Mouse (Mus musculus) midbrain, embryonic 10.5 days (tissue): ENCODE measurements at regions not wholly inside any gene's neighbourhood (a gene's known extent, or its start where the extent isn't known, plus 50 kb on each side); places are given as distances from the start of the nearest gene placed in this dataset.
A peak's percentile ranks its signal among the peaks of the same experiment; 100 is the strongest.

Experiments used
- DNase-seq: peaks from one replicate; pipeline ENCODE4 v3.0.0-alpha.2; 2017; ENCODE audit warnings: low spot score
- H3K27ac ChIP-seq: fragments of 300-500 bp; sonication (generic); replicated peaks from 2 replicates; pipeline ENCODE4 v1.5.1; 2016; ENCODE audit warnings: mild to moderate bottlenecking
- H3K27me3 ChIP-seq: fragments of 300-500 bp; sonication (generic); 2 replicates; pipeline ENCODE4 v1.6.1; 2016; ENCODE audit warnings: low read depth, mild to moderate bottlenecking; ENCODE audit not compliant: poor library complexity, severe bottlenecking
- H3K36me3 ChIP-seq: fragments of 300-500 bp; sonication (generic); 2 replicates; pipeline ENCODE4 v1.6.1; 2016; ENCODE audit warnings: mild to moderate bottlenecking, moderate library complexity
- H3K4me1 ChIP-seq: fragments of 300-500 bp; sonication (generic); 2 replicates; pipeline ENCODE4 v1.6.1; 2016
- H3K4me3 ChIP-seq: fragments of 300-500 bp; sonication (generic); 2 replicates; pipeline ENCODE4 v1.5.1; 2016; ENCODE audit warnings: mild to moderate bottlenecking, moderate library complexity
- H3K9me3 ChIP-seq: fragments of 300-500 bp; sonication (generic); replicated peaks from 2 replicates; pipeline ENCODE4 v1.6.1; 2016; ENCODE audit warnings: mild to moderate bottlenecking
- WGBS: fragments of 180-500 bp; shearing (Covaris S2); methylation state at CpG from one replicate; pipeline ENCODE4 v1.1.7; 2016; 5-methylcytosine and 5-hydroxymethylcytosine counted together

- Histone ChIP-seq H3K36me3 (no peaks in the 10 kb centered on the region), H3K4me3 (no peak overlapping the region), H3K9me3 (no peaks in the 10 kb centered on the region), H3K27me3 (no peaks in the 10 kb centered on the region; the same call in 1 of the 2 replicates), H3K4me1 (peaks cover 37% of the 10 kb centered on the region), H3K27ac (no peak overlapping the region)
- DNase-seq, result no peak
- WGBS, result 68% methylated on average over 1 of the region's 1 CpGs
Observed at GRCm38 (mm10) chr16:76761848-76762247, 251.7 kb upstream of the Usp25 start.

DNA sequence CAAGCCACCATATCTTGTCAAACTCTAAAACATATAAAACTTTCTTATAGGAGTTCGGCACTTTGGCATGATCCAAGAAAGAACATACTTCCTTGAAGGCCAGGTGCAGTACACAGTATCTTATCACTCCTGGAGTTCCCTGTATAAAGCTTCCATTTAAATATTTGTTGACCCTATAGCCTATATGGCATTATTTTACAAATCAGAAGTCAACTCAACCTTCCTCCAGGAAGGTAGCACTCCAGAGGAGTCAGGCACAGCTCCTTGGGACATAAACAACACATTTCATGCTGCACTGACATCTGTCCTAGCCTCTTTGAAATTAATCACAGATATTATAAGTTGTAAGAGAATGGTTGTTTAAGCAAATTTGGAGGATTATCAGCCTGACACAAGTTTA lies 252.5 kb upstream of the Usp25 start:
- Histone ChIP-seq H3K27ac (no peak overlapping the region), H3K27me3 (no peaks in the 10 kb centered on the region; the same call in 1 of the 2 replicates), H3K4me1 (peaks cover 36% of the 10 kb centered on the region), H3K4me3 (no peak overlapping the region), H3K9me3 (no peaks in the 10 kb centered on the region), H3K36me3 (no peaks in the 10 kb centered on the region)
- DNase-seq, result no peak
- WGBS, result 90% methylated on average over 1 of the region's 1 CpGs

DNA sequence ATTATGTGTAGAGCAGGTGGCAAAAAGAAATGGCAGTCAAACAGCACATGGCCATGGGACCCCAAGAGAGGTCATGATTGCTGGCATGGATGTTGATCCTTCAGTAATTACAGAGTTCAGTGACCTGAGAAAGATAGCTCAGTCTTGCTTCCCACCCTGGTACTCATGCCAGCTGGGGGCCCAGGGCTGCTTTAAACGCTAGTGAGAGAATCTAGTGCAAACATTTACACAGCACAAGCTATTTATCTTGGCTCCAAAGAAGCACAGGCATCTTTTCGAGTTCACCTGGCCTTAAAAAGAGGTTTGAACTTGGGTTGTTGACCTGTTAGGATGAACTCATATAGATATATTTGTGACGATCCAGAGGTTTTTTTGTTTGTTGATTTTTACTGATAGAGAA lies 258.6 kb upstream of the Usp25 start:
- no peaks in the 10 kb centered on the region for H3K9me3 ChIP-seq
- no peaks in the 10 kb centered on the region for H3K27me3 ChIP-seq
- no peaks in the 10 kb centered on the region for H3K36me3 ChIP-seq
- no peak for DNase-seq
- no peak overlapping the region for H3K27ac ChIP-seq
- H3K4me3 ChIP-seq, result no peak overlapping the region
- H3K4me1 ChIP-seq, result no peaks in the 10 kb centered on the region
- 68% methylated on average over 3 of the region's 3 CpGs for WGBS

DNA sequence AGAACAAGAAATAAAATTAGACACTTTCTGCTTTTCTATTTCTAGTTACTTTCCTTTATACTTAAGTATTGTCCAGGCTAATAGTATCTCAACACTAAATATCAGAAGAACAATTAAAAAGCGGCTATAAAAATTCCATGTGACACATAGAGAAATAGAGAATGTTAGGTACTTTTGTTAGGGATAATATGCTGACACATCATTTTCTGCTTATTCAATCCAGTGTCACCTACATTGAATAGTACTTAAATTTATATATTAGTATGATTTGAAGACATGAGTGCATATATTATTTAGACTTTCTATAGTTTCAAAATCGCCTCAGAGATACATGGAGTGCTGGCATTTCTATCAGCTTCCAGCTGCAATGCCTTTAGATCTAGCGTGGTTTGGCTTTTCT lies 267.1 kb upstream of the Usp25 start:
- 92% methylated on average over 3 of the region's 3 CpGs for WGBS
- DNase-seq, result no peak

DNA sequence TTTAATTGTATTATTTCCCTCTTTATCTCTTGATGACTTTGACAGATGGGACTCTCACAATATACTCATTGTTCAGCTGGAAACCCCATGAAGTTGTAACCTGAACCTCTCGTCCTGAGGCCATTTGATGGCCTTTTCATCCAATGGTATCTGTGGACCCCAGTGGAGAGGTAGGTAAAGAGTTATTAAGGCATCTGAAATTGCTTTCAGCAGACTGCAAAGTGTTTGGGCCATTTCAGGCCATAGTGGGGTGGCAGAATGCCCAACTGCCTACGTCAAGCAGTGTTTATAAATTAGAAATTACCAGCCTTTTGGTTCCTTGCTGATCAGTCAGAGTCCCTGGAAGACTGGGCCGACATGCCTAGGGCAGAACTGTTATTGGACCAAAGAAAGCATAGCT lies 272.4 kb upstream of the Usp25 start:
- Histone ChIP-seq H3K27me3 (no peaks in the 10 kb centered on the region), H3K4me1 (0 out of 2 replicates have a peak, but pooled peaks cover 3% of the 10 kb centered on the region), H3K27ac (no peak overlapping the region), H3K9me3 (no peaks in the 10 kb centered on the region), H3K36me3 (no peaks in the 10 kb centered on the region), H3K4me3 (no peak overlapping the region)
- DNase-seq, result no peak
- WGBS, result 58% methylated on average over 3 of the region's 3 CpGs

More for the DNA sequence above, 267.1 kb upstream of the Usp25 start:
- Histone ChIP-seq H3K4me3 (no peak overlapping the region), H3K27me3 (no peaks in the 10 kb centered on the region), H3K36me3 (no peaks in the 10 kb centered on the region), H3K27ac (no peak overlapping the region), H3K4me1 (no peaks in the 10 kb centered on the region), H3K9me3 (peaks cover 5% of the 10 kb centered on the region)

DNA sequence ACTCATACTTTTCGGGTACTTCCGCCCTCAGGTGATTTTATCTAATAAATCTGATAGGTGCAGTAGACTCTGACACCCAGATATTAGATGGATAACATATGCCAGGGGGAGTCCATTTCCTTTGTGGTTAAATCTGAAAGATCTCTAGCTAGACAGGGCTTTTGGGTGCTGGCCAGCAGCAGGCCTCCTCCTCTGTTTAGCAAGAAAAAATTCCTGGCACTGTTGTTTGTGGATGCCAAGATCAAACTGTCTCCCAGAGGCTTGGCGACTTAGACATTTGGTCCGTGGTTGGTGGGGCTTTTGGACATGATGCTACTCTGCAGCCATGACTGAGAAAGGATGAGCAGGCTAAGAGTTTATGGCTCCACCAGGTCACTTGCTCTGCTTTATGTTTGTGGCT lies 287.5 kb upstream of the Usp25 start:
- H3K27me3 ChIP-seq, result no peaks in the 10 kb centered on the region
- H3K36me3 ChIP-seq, result no peaks in the 10 kb centered on the region
- no peaks in the 10 kb centered on the region for H3K4me1 ChIP-seq
- H3K4me3 ChIP-seq, result no peak overlapping the region
- DNase-seq, result no peak
- no peaks in the 10 kb centered on the region for H3K9me3 ChIP-seq
- no peak overlapping the region for H3K27ac ChIP-seq
- WGBS, result 93% methylated on average over 4 of the region's 4 CpGs

DNA sequence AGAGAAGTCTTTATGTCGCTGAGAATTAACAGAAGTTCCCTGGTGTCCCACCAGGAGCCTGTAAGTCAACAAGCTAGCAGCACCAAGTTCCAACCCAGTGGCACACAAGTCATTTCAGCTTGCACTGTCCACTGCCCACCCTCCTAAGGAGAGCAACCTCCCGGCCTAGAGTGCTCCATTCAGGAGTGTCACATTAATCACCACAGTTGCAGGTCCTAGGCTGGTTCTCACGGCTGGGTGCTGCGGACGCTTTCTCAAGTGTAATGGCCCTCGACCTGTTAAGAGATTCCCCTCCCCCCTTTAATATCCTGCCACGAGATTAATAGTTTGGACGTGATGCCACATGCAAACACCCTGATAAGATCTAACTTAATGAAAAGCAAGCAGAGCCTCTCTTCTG lies 288.2 kb upstream of the Usp25 start:
- Histone ChIP-seq H3K9me3 (no peaks in the 10 kb centered on the region), H3K4me3 (no peak overlapping the region), H3K27me3 (no peaks in the 10 kb centered on the region), H3K27ac (no peak overlapping the region), H3K36me3 (no peaks in the 10 kb centered on the region), H3K4me1 (no peaks in the 10 kb centered on the region)
- DNase-seq, result no peak
- 76% methylated on average over 8 of the region's 8 CpGs for WGBS

GRCm38 (mm10) chr16:76718809-76719208 lies 294.7 kb upstream of the Usp25 start:
- no peaks in the 10 kb centered on the region for H3K27me3 ChIP-seq
- H3K4me3 ChIP-seq, result no peak overlapping the region
- H3K27ac ChIP-seq, result no peak overlapping the region
- WGBS, result 85% methylated on average over 1 of the region's 1 CpGs
- no peaks in the 10 kb centered on the region for H3K4me1 ChIP-seq
- no peaks in the 10 kb centered on the region for H3K36me3 ChIP-seq
- H3K9me3 ChIP-seq, result no peaks in the 10 kb centered on the region
- DNase-seq, result no peak

GRCm38 (mm10) chr16:76718147-76718546 lies 295.4 kb upstream of the Usp25 start:
- DNase-seq, result no peak
- Histone ChIP-seq H3K4me1 (no peaks in the 10 kb centered on the region), H3K36me3 (no peaks in the 10 kb centered on the region), H3K27ac (no peak overlapping the region), H3K9me3 (no peaks in the 10 kb centered on the region), H3K4me3 (no peak overlapping the region), H3K27me3 (no peaks in the 10 kb centered on the region)
- 89% methylated on average over 1 of the region's 1 CpGs for WGBS

DNA sequence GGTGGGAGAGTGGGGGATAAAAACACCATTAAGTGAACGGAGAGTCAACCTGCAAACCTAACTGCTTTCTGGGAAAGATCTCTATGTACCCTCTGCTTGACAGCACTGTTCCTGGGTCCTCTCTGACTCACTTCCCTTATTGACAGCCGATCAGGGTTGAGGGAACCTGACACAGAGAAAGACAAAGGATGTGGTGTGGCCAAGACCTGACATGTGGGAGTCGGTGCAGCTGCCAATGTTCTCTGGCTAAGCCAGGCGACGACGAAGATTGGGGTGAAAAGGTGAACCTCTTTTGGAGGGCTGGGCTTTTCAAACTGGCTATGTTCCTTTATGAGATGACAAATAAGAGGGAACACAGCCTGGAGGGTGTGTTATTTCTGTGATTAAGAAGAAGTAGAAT lies 318.6 kb upstream of the Usp25 start:
- H3K9me3 ChIP-seq, result no peaks in the 10 kb centered on the region
- WGBS, result 65% methylated on average over 6 of the region's 6 CpGs
- no peaks in the 10 kb centered on the region for H3K36me3 ChIP-seq
- no peak overlapping the region for H3K4me3 ChIP-seq
- H3K4me1 ChIP-seq, result peaks cover 4% of the 10 kb centered on the region
- no peak overlapping the region for H3K27ac ChIP-seq
- no peak for DNase-seq
- no peaks in the 10 kb centered on the region for H3K27me3 ChIP-seq

- Histone ChIP-seq H3K27ac (no peak overlapping the region), H3K36me3 (no peaks in the 10 kb centered on the region), H3K4me3 (no peak overlapping the region), H3K27me3 (no peaks in the 10 kb centered on the region), H3K4me1 (peaks cover 10% of the 10 kb centered on the region), H3K9me3 (no peaks in the 10 kb centered on the region)
- no peak for DNase-seq
- WGBS, result 94% methylated on average over 18 of the region's 18 CpGs
Observed at GRCm38 (mm10) chr16:76687735-76688447, 314.3 kb upstream of the Nrip1 start.

- Histone ChIP-seq H3K36me3 (no peaks in the 10 kb centered on the region), H3K4me3 (no peak overlapping the region), H3K9me3 (no peaks in the 10 kb centered on the region), H3K4me1 (peaks cover 10% of the 10 kb centered on the region), H3K27me3 (no peaks in the 10 kb centered on the region), H3K27ac (no peak overlapping the region)
- 45% methylated on average over 8 of the region's 8 CpGs for WGBS
- DNase-seq, result peak; percentile 22
Observed at GRCm38 (mm10) chr16:76685562-76685961, 311.9 kb upstream of the Nrip1 start.

GRCm38 (mm10) chr16:76680061-76680911 lies 306.7 kb upstream of the Nrip1 start:
- Histone ChIP-seq H3K9me3 (peaks cover 10% of the 10 kb centered on the region), H3K27ac (no peak overlapping the region; the same call in 1 of the 2 replicates), H3K4me3 (no peak overlapping the region), H3K4me1 (peaks cover under 1% of the 10 kb centered on the region), H3K27me3 (no peaks in the 10 kb centered on the region), H3K36me3 (no peaks in the 10 kb centered on the region)
- no peak for DNase-seq
- 76% methylated on average over 19 of the region's 19 CpGs for WGBS
